8 mouse cellular contexts compared by ENCODE assay signal in genomic region chr1:60567321-60567720, GRCm38 (mm10). TPM values are rescaled to one million over a fixed set of nuclear protein-coding genes. Genes with fewer than 3 reads are reported as not detected.
A peak's percentile ranks its signal among the peaks of the same experiment; 100 is the strongest.
DNase-seq lines count a peak whose midpoint lies in the region; ATAC-seq lines count a peak whose summit lies in the region.

No protein-coding gene starts in this region.

- peaks cover under 1% of the 10 kb centered on the region for H3K36me3 ChIP-seq in lung, embryonic 15.5 days
- H3K36me3 ChIP-seq in forebrain, embryonic 10.5 days (replicated peaks): peaks cover 2% of the 10 kb centered on the region
- peaks cover 1% of the 10 kb centered on the region for H3K36me3 ChIP-seq in limb, embryonic 10.5 days
- H3K36me3 ChIP-seq in neural tube, embryonic 15.5 days: no peaks in the 10 kb centered on the region

- ATAC-seq in lung, embryonic 15.5 days (ENCODE audit: borderline replicate concordance, extremely low read depth, low FRiP score, low TSS enrichment): no peak
- ATAC-seq in neural tube, embryonic 15.5 days (ENCODE audit: low FRiP score): no peak

- peaks cover 9% of the 10 kb centered on the region; the same call in 1 of the 2 replicates for H3K4me1 ChIP-seq in lung, embryonic 15.5 days
- H3K4me1 ChIP-seq in forebrain, embryonic 10.5 days: peaks cover 20% of the 10 kb centered on the region
- H3K4me1 ChIP-seq in limb, embryonic 10.5 days: peaks cover 11% of the 10 kb centered on the region; the same call in 1 of the 2 replicates
- H3K4me1 ChIP-seq in neural tube, embryonic 15.5 days: peaks cover 12% of the 10 kb centered on the region

- H3K27ac ChIP-seq in lung, embryonic 15.5 days: peak overlapping the region; percentile 95
- H3K27ac ChIP-seq in forebrain, embryonic 10.5 days: peak overlapping the region; percentile 96
- H3K27ac ChIP-seq in limb, embryonic 10.5 days: peak overlapping the region; percentile 97
- peak overlapping the region; percentile 99 for H3K27ac ChIP-seq in neural tube, embryonic 15.5 days (replicated peaks)

- no peaks in the 10 kb centered on the region for H3K9me3 ChIP-seq in lung, embryonic 15.5 days
- H3K9me3 ChIP-seq in forebrain, embryonic 10.5 days: peaks cover 1% of the 10 kb centered on the region; the same call in 1 of the 2 replicates
- H3K9me3 ChIP-seq in limb, embryonic 10.5 days (replicated peaks): no peaks in the 10 kb centered on the region
- no peaks in the 10 kb centered on the region for H3K9me3 ChIP-seq in neural tube, embryonic 15.5 days (replicated peaks)

- H3K9ac ChIP-seq in lung, embryonic 15.5 days: peak overlapping the region; percentile 59
- H3K9ac ChIP-seq in neural tube, embryonic 15.5 days (replicated peaks): peak overlapping the region; percentile 100

- peak overlapping the region; percentile 98 for H3K4me3 ChIP-seq in lung, embryonic 15.5 days
- peak overlapping the region; percentile 95 for H3K4me3 ChIP-seq in forebrain, embryonic 10.5 days
- peak overlapping the region; percentile 96 for H3K4me3 ChIP-seq in limb, embryonic 10.5 days
- H3K4me3 ChIP-seq in neural tube, embryonic 15.5 days (replicated peaks): peak overlapping the region; percentile 99

- H3K27me3 ChIP-seq in lung, embryonic 15.5 days: no peaks in the 10 kb centered on the region
- H3K27me3 ChIP-seq in forebrain, embryonic 10.5 days (ENCODE audit: poor library complexity, severe bottlenecking): 0 out of 2 replicates have a peak, but pooled peaks cover 6% of the 10 kb centered on the region
- no peaks in the 10 kb centered on the region for H3K27me3 ChIP-seq in limb, embryonic 10.5 days (ENCODE audit: low read depth, poor library complexity, severe bottlenecking)
- H3K27me3 ChIP-seq in neural tube, embryonic 15.5 days (replicated peaks): no peaks in the 10 kb centered on the region

- no peak for DNase-seq in lung, postnatal 14 days
- no peak for DNase-seq in forebrain, embryonic 10.5 days (ENCODE audit: extremely low spot score, low spot score)
- DNase-seq in limb, embryonic 10.5 days (ENCODE audit: low spot score): no peak
- DNase-seq in adrenal gland, postnatal 36 days: no peak
- DNase-seq in thymus, postnatal 36 days: no peak
- DNase-seq in adrenal gland, adult 8-10 months: no peak

- peak overlapping the region; percentile 66 for H3K4me2 ChIP-seq in lung, embryonic 15.5 days
- peak overlapping the region; percentile 75 for H3K4me2 ChIP-seq in neural tube, embryonic 15.5 days

- WGBS in lung, embryonic 15.5 days: 10% methylated on average over 5 of the region's 5 CpGs
- WGBS in forebrain, embryonic 10.5 days: 27% methylated on average over 5 of the region's 5 CpGs
- WGBS in limb, embryonic 10.5 days: 23% methylated on average over 5 of the region's 5 CpGs
- 24% methylated on average over 5 of the region's 5 CpGs for WGBS in neural tube, embryonic 15.5 days

RNA-seq across cellular contexts. Expression of gene Raph1, which starts 0.4 kb away (rescaled TPM):
- polyA plus RNA-seq in lung, embryonic 15.5 days (2015; fragmentation: Nextera tagmentation; extraction: Ambion mirVana): 37.0 and 42.4 TPM in 2 replicates
- 21.3 and 21.5 TPM in 2 replicates for polyA plus RNA-seq in forebrain, embryonic 10.5 days (2016; fragmentation: Nextera tagmentation; extraction: Ambion mirVana)
- polyA plus RNA-seq in limb, embryonic 10.5 days (2016; fragmentation: Nextera tagmentation; extraction: Ambion mirVana): 20.4 and 22.7 TPM in 2 replicates
- 23.2 and 27.8 TPM in 2 replicates for polyA plus RNA-seq in neural tube, embryonic 15.5 days (2015; fragmentation: Nextera tagmentation; extraction: Ambion mirVana)
- 100 to 1,000 TPM; 104 to 457 TPM for total RNA-seq in adrenal gland, postnatal 36 days (2021)
- total RNA-seq in adrenal gland, adult 8-10 months (2022): 100 to 1,000 TPM in 3 of 4 experiments, 10 to 100 TPM in 1; 71.6 to 273 (median 178) TPM
